Mouse (Mus musculus) v-Abl transformed pro-B cells (cell line): ENCODE data around the gene Setd7.

Experiments
- in situ Hi-C, 2 experiments: fragments of 400-800 bp; cut with MboI; formaldehyde crosslinking; loops; one replicate each; pipeline ENCODE4 v1.15.1; 2025; ENCODE audit not compliant: unreplicated experiment in 2 of 2

Gene Setd7

GRCm38 (mm10) chr3:51560511-51561108 lies at the start of gene Setd7:
Gene Setd7 (minus strand): TSS chr3:51560879.
- in situ Hi-C loops: loop anchor here in 1 of 2 experiments (5.0 kb wide), 2 partner anchors 78 to 183 kb away; partner anchors contain the start of gene Rab33b

- in situ Hi-C loops: no loop called here
Measured at GRCm38 (mm10) chr3:51604489-51604888, 43.8 kb upstream of the Setd7 start.

GRCm38 (mm10) chr3:51603705-51604291 lies 43.1 kb upstream of the Setd7 start:
- in situ Hi-C loops: no loop called here

- in situ Hi-C loops: no loop called here
Measured at GRCm38 (mm10) chr3:51601461-51601860, 40.8 kb upstream of the Setd7 start.

GRCm38 (mm10) chr3:51600728-51601127 lies 40.0 kb upstream of the Setd7 start:
- in situ Hi-C loops: no loop called here

GRCm38 (mm10) chr3:51599057-51599630 lies 38.5 kb upstream of the Setd7 start:
- in situ Hi-C loops: no loop called here

- in situ Hi-C loops: no loop called here
Measured at GRCm38 (mm10) chr3:51596538-51596937, 35.9 kb upstream of the Setd7 start.

- in situ Hi-C loops: no loop called here
Measured at GRCm38 (mm10) chr3:51593506-51593905, 32.8 kb upstream of the Setd7 start.

GRCm38 (mm10) chr3:51591591-51591990 lies 30.9 kb upstream of the Setd7 start:
- in situ Hi-C loops: no loop called here

- in situ Hi-C loops: no loop called here
Measured at GRCm38 (mm10) chr3:51590207-51590892, 29.7 kb upstream of the Setd7 start.

GRCm38 (mm10) chr3:51587697-51588262 lies 27.1 kb upstream of the Setd7 start:
- in situ Hi-C loops: loop anchor here (5.0 to 10.0 kb wide), 3 partner anchors 60 to 655 kb away; no protein-coding TSS in a partner anchor

- in situ Hi-C loops: loop anchor here in 1 of 2 experiments (5.0 to 10.0 kb wide), 2 partner anchors 64 to 431 kb away; no protein-coding TSS in a partner anchor
Measured at GRCm38 (mm10) chr3:51583574-51584391, 23.1 kb upstream of the Setd7 start.

- in situ Hi-C loops: loop anchor here (5.0 kb wide), 2 partner anchors 67 to 663 kb away; no protein-coding TSS in a partner anchor
Measured at GRCm38 (mm10) chr3:51579243-51579642, 18.6 kb upstream of the Setd7 start.

- in situ Hi-C loops: loop anchor here (5.0 kb wide), 2 partner anchors 66 to 664 kb away; no protein-coding TSS in a partner anchor
Measured at GRCm38 (mm10) chr3:51577816-51578749, 17.4 kb upstream of the Setd7 start.

GRCm38 (mm10) chr3:51577359-51577758 lies 16.7 kb upstream of the Setd7 start:
- in situ Hi-C loops: loop anchor here (5.0 kb wide), 2 partner anchors 65 to 665 kb away; no protein-coding TSS in a partner anchor

- in situ Hi-C loops: no loop called here
Measured at GRCm38 (mm10) chr3:51573915-51574314, 13.2 kb upstream of the Setd7 start.

- in situ Hi-C loops: no loop called here
Measured at GRCm38 (mm10) chr3:51570200-51570599, 9.5 kb upstream of the Setd7 start.

- in situ Hi-C loops: loop anchor here in 1 of 2 experiments (5.0 kb wide), 2 partner anchors 80 to 185 kb away; partner anchors contain the start of gene Rab33b
Measured at GRCm38 (mm10) chr3:51561993-51562385, 1.3 kb upstream of the Setd7 start.
